Mouse (Mus musculus) kidney, postnatal 0 days (tissue): Measurements from ENCODE around the gene Smoc1. TPM values are rescaled to one million over a fixed set of nuclear protein-coding genes. Genes with fewer than 3 reads are reported as not detected.

Experiments
- ATAC-seq: fragments of 200-750 bp; cut with Nextera tagmentation; replicated peaks from 2 replicates; pipeline ENCODE4 v1.8.0; 2017; ENCODE audit warnings: low read depth, moderate number of reproducible peaks, moderate TSS enrichment, moderate library complexity; ENCODE audit not compliant: low FRiP score
- DNase-seq: peaks from one replicate; pipeline ENCODE4 v3.0.0-alpha.2; 2016; ENCODE audit warnings: low spot score
- H3K27ac ChIP-seq: fragments of 300-500 bp; sonication (generic); 2 replicates; pipeline ENCODE4 v1.5.1; 2014; ENCODE audit warnings: mild to moderate bottlenecking
- H3K27me3 ChIP-seq: fragments of 300-500 bp; sonication (generic); 2 replicates; pipeline ENCODE4 v1.6.1; 2014; ENCODE audit warnings: low read length, mixed read lengths; ENCODE audit not compliant: insufficient read depth
- H3K36me3 ChIP-seq: fragments of 300-500 bp; sonication (generic); 2 replicates; pipeline ENCODE4 v1.6.1; 2014; ENCODE audit warnings: low read length, mixed read lengths; ENCODE audit not compliant: insufficient read depth
- H3K4me1 ChIP-seq: fragments of 300-500 bp; sonication (generic); replicated peaks from 2 replicates; pipeline ENCODE4 v1.6.1; 2014; ENCODE audit warnings: antibody characterized with exemption, low read length, mixed read lengths; ENCODE audit not compliant: insufficient read depth
- H3K4me2 ChIP-seq: fragments of 300-500 bp; sonication (generic); 2 replicates; pipeline ENCODE4 v1.6.1; 2014; ENCODE audit warnings: mild to moderate bottlenecking, low read length, moderate library complexity, mixed read lengths
- H3K4me3 ChIP-seq: fragments of 300-500 bp; sonication (generic); replicated peaks from 2 replicates; pipeline ENCODE4 v1.5.1; 2014; ENCODE audit warnings: low read depth, low read length
- H3K9ac ChIP-seq: fragments of 300-500 bp; sonication (generic); 2 replicates; pipeline ENCODE4 v1.6.1; 2014; ENCODE audit warnings: low read depth, low read length
- H3K9me3 ChIP-seq: fragments of 300-500 bp; sonication (generic); replicated peaks from 2 replicates; pipeline ENCODE4 v1.6.1; 2016; ENCODE audit warnings: low read length, inconsistent platforms, mixed read lengths
- CTCF ChIP-seq: IDR thresholded peaks from 2 replicates; pipeline ENCODE4 v1.5.1; 2016; ENCODE audit warnings: antibody characterized with exemption, low read depth, mild to moderate bottlenecking, moderate library complexity
- WGBS: fragments of 180-500 bp; shearing (Covaris S2); extraction: QIAGEN DNeasy Blood & Tissue Kit; methylation state at CpG from one replicate; pipeline ENCODE4 v1.1.7; 2014; 5-methylcytosine and 5-hydroxymethylcytosine counted together
- polyA plus RNA-seq: library from polyadenylated mRNA; unstranded; fragments of >200 nt; fragmentation: Nextera tagmentation; extraction: Ambion mirVana; gene quantifications from 2 replicates; pipeline ENCODE4 v1.2.1, GENCODE M21; 2015

Smoc1 gene
- polyA plus RNA-seq, 1 experiment from 2014 or later = 0.72 TPM

DNA sequence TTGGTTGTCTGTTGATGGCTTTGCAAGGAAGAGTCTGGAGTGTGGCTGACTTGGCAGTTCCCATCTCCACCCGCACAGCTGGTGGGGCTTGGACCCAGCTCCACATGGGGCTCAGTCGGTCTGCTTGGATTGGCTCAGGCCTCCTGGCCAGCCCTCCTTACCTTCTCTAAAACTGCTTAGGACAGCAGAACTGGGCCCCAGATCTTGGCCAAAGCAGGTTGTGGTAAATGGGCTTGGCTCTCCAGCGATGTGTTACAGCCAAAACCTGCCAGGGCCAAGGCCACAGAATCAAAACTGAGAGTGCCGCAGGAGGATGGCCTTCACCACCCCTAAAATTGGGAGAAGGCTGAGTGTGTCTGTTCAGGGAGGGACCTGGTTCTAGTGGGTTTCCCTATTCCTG, 147.3 kb downstream of the Smoc1 start:
- ATAC-seq = no peak
- no peak for TF ChIP-seq CTCF
- no peak overlapping the region for H3K27ac ChIP-seq
- H3K9me3 ChIP-seq = no peaks in the 10 kb centered on the region
- H3K4me3 ChIP-seq = no peak overlapping the region
- DNase-seq = no peak
- H3K27me3 ChIP-seq = peaks cover 2% of the 10 kb centered on the region; the same call in 1 of the 2 replicates
- no peaks in the 10 kb centered on the region for H3K36me3 ChIP-seq
- H3K4me2 ChIP-seq = no peak overlapping the region
- 93% methylated on average over 4 of the region's 4 CpGs for WGBS
- no peaks in the 10 kb centered on the region for H3K4me1 ChIP-seq
- no peak overlapping the region for H3K9ac ChIP-seq

DNA sequence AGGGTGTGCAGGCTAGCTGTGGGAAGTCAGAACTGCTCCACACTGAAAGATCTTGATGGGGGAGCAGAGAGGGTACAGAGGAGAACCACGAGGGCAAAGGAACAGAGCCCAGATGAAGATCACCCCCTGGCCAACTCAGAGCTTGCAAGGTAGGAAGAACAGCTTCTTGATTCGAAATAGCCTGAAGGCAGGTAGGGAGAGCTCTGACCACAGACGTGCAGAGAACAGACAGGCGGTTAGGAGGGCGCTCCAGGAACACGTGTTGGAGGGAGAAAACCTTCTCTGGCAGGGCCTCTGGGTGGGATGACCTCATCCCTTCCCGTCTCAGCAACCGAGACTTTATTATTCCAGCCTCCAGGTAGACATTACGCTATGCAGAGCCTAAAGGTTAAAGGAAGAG, 148.6 kb downstream of the Smoc1 start:
- H3K36me3 ChIP-seq = no peaks in the 10 kb centered on the region
- 39% methylated on average over 9 of the region's 9 CpGs for WGBS
- TF ChIP-seq CTCF = no peak
- H3K9ac ChIP-seq = no peak overlapping the region
- H3K27me3 ChIP-seq = peaks cover 2% of the 10 kb centered on the region; the same call in 1 of the 2 replicates
- DNase-seq = no peak
- no peak overlapping the region for H3K4me2 ChIP-seq
- no peak for ATAC-seq
- no peaks in the 10 kb centered on the region for H3K4me1 ChIP-seq
- H3K27ac ChIP-seq = no peak overlapping the region
- no peak overlapping the region for H3K4me3 ChIP-seq
- no peaks in the 10 kb centered on the region for H3K9me3 ChIP-seq

DNA sequence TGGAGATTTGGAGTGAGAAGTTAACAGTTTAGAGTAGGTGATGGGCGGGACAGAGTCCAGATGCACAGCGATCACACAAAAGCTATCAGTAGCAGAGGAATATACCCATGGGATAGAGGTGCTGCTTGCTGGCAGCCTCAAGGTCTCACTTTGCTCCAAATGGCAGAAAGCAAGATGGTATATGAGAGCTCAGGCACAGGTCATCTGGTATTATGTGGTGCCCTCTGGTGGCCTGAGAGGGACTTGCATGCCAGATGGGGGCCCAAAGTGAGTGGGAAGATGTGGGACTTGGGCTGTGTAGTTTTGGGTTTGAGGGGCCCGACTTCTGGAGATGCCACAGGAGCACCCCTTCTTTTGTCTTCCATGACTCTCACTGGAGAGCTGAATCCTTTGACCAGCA, 155.5 kb downstream of the Smoc1 start:
- DNase-seq (peak; percentile 57), ATAC-seq (no peak)
- no peak overlapping the region for H3K4me3 ChIP-seq
- H3K9ac ChIP-seq = no peak overlapping the region
- H3K4me1 ChIP-seq = no peaks in the 10 kb centered on the region
- H3K4me2 ChIP-seq = no peak overlapping the region
- H3K36me3 ChIP-seq = no peaks in the 10 kb centered on the region
- H3K27ac ChIP-seq = no peak overlapping the region
- no peaks in the 10 kb centered on the region for H3K27me3 ChIP-seq
- TF ChIP-seq CTCF = peak; percentile 87
- 57% methylated on average over 3 of the region's 3 CpGs for WGBS
- H3K9me3 ChIP-seq = no peaks in the 10 kb centered on the region

DNA sequence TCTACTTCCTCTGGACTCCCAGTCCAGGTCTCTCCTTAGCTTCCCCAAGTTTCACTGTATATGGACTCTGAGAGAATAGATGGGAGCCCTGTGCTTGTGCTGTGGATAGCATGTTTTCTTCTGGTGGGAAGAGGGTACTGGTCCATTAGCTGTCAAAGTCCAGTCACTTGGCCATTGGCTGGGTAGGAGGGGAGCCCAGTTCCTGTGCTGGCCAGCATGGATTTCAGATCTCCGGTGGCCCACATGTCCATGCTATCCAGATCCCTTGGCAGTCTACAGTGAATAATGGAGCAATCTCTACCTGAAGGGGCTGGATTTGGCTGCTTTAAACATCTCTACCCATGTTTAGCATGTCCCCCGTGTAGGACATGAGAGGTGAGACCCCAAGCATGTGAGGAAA, 158.4 kb downstream of the Smoc1 start:
- Histone ChIP-seq H3K4me1 (no peaks in the 10 kb centered on the region), H3K4me2 (no peak overlapping the region), H3K27ac (no peak overlapping the region), H3K4me3 (no peak overlapping the region), H3K9ac (no peak overlapping the region), H3K9me3 (no peaks in the 10 kb centered on the region), H3K27me3 (no peaks in the 10 kb centered on the region), H3K36me3 (no peaks in the 10 kb centered on the region)
- TF ChIP-seq CTCF = no peak
- 87% methylated on average over 2 of the region's 2 CpGs for WGBS
- ATAC-seq (no peak), DNase-seq (no peak)

DNA sequence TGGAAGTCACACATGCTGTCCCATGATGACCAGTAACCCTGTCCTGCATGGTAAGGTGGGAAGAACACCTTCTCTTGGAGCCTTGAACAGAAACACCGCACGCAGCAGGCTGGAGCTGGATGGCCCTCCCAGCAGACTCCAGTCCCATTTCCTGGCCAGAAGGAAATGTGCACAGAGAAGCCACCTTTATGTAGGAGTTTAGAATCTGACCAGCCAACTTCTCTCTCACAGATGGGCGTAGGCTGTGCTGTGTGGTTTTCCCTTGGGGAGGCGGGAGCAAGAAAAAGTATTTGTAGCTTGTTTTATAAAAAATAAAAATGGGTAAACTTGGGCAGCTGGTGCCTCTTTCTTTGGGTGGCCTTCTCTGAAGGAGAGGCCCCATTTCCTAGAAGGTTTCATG, 159.5 kb downstream of the Smoc1 start:
- H3K9ac ChIP-seq = no peak overlapping the region
- H3K27me3 ChIP-seq = no peaks in the 10 kb centered on the region
- H3K27ac ChIP-seq = no peak overlapping the region
- 87% methylated on average over 4 of the region's 4 CpGs for WGBS
- TF ChIP-seq CTCF = no peak
- H3K4me3 ChIP-seq = no peak overlapping the region
- H3K4me1 ChIP-seq = no peaks in the 10 kb centered on the region
- no peaks in the 10 kb centered on the region for H3K36me3 ChIP-seq
- H3K4me2 ChIP-seq = no peak overlapping the region
- DNase-seq (no peak), ATAC-seq (no peak)
- H3K9me3 ChIP-seq = no peaks in the 10 kb centered on the region

DNA sequence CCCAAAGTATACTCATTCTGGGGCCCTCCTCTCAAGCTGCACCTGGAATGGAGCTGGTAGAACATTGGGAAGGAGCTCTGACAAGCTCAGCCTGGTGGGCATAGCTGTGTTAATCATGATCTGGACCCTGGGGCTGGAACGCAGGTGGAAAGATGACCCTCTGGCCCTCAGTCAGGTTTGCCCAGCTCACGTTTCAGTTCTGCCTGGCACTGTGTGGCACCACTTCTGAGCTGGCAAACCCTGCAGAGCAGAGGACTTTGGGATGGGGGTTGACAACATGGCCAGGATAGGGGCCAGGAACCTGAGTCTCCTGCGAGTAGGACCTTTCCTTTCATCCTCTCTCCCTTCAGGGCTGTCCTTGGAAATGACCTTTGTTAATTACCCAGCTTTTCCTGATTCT, 160.1 kb downstream of the Smoc1 start:
- no peak for TF ChIP-seq CTCF
- H3K9ac ChIP-seq = no peak overlapping the region
- H3K4me2 ChIP-seq = no peak overlapping the region
- no peak for DNase-seq
- no peaks in the 10 kb centered on the region for H3K4me1 ChIP-seq
- no peaks in the 10 kb centered on the region for H3K27me3 ChIP-seq
- H3K4me3 ChIP-seq = no peak overlapping the region
- H3K27ac ChIP-seq = no peak overlapping the region
- H3K9me3 ChIP-seq = no peaks in the 10 kb centered on the region
- no peak for ATAC-seq
- WGBS = 68% methylated on average over 3 of the region's 3 CpGs
- no peaks in the 10 kb centered on the region for H3K36me3 ChIP-seq

DNA sequence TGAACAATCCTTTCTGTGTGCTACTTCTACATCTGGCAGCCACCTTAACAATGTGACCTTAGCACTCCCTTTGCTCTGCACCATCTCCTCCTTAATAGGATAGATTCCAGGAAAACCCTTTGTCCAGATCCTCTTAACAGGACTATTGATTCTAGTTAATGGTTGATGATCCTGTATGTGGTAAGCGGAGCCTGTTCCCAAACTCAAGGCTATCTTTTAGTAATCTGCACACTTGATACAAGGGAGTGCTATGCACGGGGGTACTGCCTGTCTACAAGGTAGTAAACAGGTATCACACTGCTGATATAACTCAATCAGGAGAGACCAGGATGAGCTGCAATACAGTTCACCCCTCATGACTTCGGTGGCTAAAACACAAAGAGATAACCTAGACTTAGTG, 161.8 kb downstream of the Smoc1 start:
- Histone ChIP-seq H3K9ac (no peak overlapping the region), H3K4me3 (no peak overlapping the region), H3K27ac (no peak overlapping the region), H3K9me3 (no peaks in the 10 kb centered on the region), H3K27me3 (no peaks in the 10 kb centered on the region), H3K36me3 (no peaks in the 10 kb centered on the region), H3K4me1 (no peaks in the 10 kb centered on the region), H3K4me2 (no peak overlapping the region)
- WGBS = 65% methylated on average over 3 of the region's 3 CpGs
- TF ChIP-seq CTCF = no peak
- ATAC-seq (no peak), DNase-seq (no peak)
